Mouse (Mus musculus) cerebellum, postnatal 4 days (tissue): Measurements from ENCODE around the gene Uvrag.

Experiments used
- DNase-seq, 2 experiments: peaks; one replicate each; pipeline ENCODE4 v3.0.0; 2022; ENCODE audit warnings: low spot score in 2 of 2, mixed read lengths in 1 of 2

Uvrag gene

GRCm38 (mm10) chr7:98852950-98853650 is 287.8 kb downstream of the Uvrag start:
- no peak for DNase-seq

DNA sequence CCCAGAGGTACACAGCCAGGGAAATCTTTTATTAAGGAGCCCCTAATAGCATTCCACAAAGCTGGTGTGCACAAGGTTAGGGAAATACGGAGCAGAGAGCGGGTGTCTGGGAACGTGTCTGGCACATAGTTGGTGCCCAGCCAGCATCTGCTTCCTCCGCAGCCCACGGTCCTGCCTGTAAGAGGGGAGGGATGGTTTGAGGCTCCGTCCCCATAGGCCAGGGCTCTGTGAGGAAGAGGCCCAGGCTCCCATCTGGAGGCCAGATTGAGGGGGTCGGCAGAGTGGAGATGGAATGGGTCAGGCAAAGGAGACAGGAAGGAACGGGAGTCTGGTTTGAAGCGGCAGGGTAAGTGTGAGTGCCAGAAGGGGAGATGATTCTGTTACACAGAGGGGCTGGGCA is 289.7 kb downstream of the Uvrag start:
- DNase-seq = no peak

DNA sequence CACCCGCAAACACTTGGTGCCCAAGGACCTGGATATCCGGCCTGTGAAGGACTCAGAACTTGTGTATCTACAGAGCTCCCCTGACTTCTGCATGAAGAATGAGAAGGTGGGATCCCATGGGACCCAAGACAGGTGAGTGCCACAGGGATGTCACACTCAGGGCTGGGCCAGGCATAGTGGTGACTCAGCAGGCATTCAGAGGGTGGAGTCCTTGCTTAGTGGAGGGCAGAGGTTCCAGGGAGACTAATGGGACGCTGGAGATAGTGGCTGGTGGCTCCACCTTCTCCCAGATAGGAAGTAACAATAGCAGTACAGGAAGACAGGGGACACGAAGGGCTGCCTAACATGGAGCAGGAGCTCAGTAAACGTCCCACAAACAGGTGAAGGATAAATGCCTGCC is 290.6 kb downstream of the Uvrag start:
- DNase-seq = no peak

GRCm38 (mm10) chr7:98848899-98849640 is 291.9 kb downstream of the Uvrag start:
- DNase-seq = no peak

DNA sequence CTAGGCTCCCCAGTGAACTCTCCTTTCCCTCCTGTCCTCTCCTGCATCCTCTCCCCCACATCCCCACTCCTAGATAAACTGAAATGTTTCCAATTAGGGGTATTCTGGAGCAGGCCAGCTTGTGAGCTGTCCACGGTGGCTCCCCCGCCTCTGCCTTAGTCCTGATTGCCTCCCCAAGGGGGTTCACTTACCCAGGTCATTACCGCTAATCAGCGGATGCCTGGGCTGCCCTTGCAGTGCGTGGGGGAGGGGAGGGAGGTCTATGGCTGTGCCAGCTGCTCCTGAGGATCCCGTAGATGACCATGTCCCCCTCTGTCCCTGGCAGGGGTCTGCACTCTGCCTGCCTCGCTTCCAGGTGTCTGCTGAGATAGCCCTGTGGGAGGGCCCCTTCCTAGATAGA is 297.3 kb downstream of the Uvrag start:
- DNase-seq = no peak

DNA sequence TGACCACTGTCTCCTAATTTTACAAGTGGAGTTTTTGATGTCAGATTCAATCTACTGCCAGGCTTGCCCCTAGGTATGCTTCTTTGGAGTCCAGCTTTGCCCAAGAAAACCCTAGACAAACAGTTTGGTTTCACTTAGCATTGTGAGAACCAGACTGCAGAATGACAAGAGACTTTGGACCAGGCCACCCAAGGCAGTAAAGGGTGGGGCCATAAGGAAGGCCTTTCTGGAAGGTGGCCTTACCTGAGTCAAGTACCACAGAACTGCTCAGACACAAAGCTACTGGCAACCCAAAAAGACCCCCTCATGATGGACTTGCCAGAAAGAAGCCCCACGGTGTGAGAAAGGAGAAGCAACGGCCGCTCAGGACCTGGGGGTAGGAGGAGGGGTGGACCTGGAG is 297.9 kb downstream of the Uvrag start:
- DNase-seq = no peak

DNA sequence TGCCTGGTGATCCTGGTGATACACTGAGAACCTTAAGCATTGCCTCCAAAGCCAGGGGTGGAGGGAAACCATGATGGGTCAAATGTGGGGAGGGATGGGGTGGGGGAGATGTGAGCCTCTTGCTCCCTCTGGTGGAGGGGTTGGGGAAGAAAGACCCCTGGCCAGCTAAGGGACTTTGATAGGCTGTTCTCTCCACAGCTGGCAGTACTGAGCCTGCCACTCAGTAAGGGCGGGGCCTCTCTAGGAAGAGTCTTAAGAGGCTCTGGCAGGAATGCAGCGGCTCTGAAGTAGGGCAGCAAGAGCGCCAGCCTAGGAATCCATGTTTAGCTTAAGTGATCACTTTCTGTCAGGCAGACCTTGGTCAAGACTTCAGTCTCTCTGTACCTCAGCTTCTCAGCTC is 299.1 kb downstream of the Uvrag start:
- DNase-seq = no peak

DNA sequence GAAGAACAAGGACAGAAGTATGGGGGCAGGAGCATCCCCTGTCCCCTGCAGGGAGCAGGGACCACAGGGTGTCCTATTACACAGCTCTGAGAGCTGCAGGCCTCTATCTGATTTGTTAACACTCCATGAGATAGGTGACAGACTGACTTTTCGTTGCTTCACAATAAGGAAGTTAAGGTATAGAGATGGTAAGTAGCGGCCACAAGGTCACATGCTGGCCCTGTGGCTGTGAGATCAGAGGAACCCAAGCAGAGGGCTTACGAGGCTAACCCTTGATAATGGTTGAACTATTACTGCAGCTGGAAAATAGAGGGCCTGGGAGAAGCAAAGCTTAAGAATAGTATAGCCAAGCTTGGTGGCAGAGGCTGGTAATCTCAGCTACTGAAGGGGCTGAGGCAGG is 300.2 kb downstream of the Uvrag start:
- DNase-seq = no peak

DNA sequence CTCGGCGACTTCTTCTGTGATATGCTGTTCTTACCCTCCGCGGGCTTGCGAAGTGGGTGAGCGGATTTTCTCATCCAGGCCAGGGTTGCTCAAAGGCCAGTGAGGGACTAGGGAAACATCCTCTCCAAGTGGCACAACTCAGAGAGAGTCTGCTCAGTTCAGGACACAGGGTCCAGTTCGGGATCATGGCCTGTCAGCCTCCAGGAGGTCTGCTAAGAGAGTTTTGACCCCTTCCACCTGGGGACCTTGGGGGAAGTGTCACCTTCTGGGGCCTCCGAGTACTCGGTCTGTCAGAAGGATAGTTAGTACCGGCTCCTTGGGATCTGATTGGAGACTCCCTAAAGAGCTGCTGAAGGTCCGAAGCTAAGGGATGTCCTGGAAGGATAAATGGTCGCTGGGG is 301.6 kb downstream of the Uvrag start:
- no peak for DNase-seq

DNA sequence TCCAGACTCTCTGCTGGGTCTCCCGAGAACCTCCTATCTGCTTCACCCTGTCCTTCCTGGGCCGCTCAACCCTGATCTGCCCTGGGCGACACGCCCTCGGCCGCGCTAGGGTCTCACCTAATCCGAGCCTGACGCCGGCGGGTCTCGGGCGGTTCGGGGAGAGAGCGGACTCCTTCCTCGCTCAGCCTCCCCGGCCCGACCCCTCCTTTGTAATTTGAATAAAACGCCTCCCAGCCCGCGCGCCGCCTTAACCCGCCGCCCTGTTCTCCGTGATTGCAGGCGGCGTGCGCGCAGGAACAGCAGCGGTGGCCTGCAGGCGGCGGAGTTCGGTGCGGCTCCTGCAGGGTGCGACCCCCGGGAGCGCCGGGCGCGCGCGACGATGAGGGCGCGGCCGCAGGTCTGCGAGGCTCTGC is 302.2 kb downstream of the Uvrag start:
- no peak for DNase-seq

- DNase-seq = peak; percentile 74 to 88
These were observed 303.0 kb downstream of the Uvrag start for GRCm38 (mm10) chr7:98837901-98838300.

- DNase-seq = peak in 1 of 2 experiments; percentile 68
These were observed 304.3 kb downstream of the Uvrag start for GRCm38 (mm10) chr7:98836646-98837045.

DNA sequence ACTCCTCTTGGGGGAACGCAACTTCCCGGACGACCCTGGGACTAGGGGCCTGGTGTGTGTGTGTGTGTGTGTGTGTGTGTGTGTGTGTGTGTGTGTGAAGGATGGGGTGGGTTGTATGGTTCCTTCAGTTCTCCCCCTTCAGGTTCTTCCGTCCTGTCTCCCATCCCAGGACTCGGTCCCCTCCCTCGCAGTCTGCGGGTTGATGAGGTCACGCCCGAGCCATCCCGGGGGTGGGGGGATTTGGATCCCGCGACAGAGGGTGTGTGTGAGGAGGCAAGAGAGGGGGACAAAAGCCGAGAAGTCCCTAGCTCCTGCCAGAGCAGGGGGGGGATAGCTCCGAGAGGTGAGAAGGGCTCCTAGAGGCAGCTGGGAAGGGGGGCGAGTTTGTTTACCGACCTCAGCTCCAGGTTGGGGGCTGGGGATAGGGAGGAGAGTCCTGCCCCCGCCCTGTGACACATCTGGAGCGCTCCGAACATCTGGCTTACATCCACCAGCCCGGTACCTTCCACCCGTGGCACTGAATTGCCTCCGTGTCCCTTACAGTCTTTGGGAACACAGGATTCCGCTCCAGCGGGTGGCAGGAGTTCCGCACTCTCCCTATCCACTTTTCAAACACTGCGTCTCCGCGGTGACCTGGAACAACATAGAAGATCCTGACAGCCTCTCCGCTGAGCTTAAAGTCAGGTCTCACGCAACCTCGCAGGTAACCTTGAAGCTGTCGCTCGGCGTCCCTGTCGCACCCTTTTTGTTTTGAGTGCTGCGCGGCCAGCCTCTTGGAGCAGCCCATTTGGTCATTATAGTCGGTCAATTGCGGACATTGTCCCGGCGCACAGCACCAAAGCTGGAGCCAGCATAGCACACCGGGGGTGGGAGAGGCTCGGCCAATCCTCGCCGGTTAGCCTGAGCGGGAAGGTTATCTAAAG is 305.2 kb downstream of the Uvrag start:
- DNase-seq = no peak
